Comparison of ENCODE assay signal across 24 mouse cellular contexts in the genomic region with DNA sequence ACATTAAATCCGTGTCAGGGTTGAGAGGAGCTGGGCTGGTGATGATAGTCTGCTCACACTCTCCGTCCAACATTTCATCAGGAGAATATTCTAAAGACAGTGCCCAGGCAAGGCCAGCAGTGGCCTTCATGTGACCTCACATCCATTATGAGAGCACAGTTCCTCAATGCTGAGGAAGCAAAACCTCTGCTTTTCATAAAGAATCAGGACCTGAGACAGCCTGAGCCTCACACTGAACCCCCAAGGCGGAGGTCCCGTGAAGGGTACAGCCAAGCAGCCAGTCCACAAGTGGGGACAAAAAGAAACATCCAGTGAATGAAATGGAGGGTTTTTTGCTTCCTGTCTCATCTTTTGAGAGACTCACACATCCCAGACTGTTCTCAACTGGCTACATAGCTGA.
"Had no signal": no experiment of that assay in that cellular context is flagged by ENCODE, and none has a peak within 500 bp of the region (broad histone marks: within the 10 kb centered on the region; RNA-seq: fewer than 3 reads in every experiment).

No protein-coding gene starts in this region.

- ATAC-seq: hindbrain, embryonic 16.5 days; inflammation-experienced regulatory T-cells, adult 6 months; intestine, embryonic 15.5 days; intestine, postnatal 0 days; liver, embryonic 12.5 days had no signal

- H3K27me3 ChIP-seq: heart, embryonic 12.5 days; intestine, embryonic 15.5 days had no signal

- H3K9ac ChIP-seq: heart, embryonic 12.5 days; hindbrain, embryonic 12.5 days; hindbrain, embryonic 14.5 days; intestine, embryonic 15.5 days; limb, embryonic 13.5 days; limb, embryonic 15.5 days; liver, embryonic 12.5 days had no signal

- H3K4me3 ChIP-seq: heart, embryonic 10.5 days; heart, embryonic 12.5 days; hindbrain, embryonic 10.5 days; hindbrain, embryonic 12.5 days; intestine, embryonic 15.5 days; layer of hippocampus, adult 2 months; limb, embryonic 13.5 days; limb, embryonic 15.5 days; liver, embryonic 12.5 days had no signal

- H3K36me3 ChIP-seq: heart, embryonic 10.5 days; heart, embryonic 12.5 days; hindbrain, embryonic 10.5 days; hindbrain, embryonic 12.5 days; intestine, embryonic 15.5 days; limb, embryonic 13.5 days; limb, embryonic 15.5 days; liver, embryonic 12.5 days had no signal

- H3K9me3 ChIP-seq: heart, embryonic 10.5 days; heart, embryonic 12.5 days; hindbrain, embryonic 10.5 days; hindbrain, embryonic 12.5 days; intestine, embryonic 15.5 days; limb, embryonic 13.5 days; limb, embryonic 15.5 days; liver, embryonic 12.5 days had no signal

- H3K27ac ChIP-seq: heart, embryonic 10.5 days; hindbrain, embryonic 12.5 days; hindbrain, embryonic 14.5 days; intestine, embryonic 15.5 days; layer of hippocampus, adult 2 months; limb, embryonic 13.5 days; limb, embryonic 15.5 days; liver, embryonic 12.5 days had no signal

- H3K4me2 ChIP-seq: heart, embryonic 12.5 days; hindbrain, embryonic 12.5 days; hindbrain, embryonic 14.5 days; intestine, embryonic 15.5 days; limb, embryonic 13.5 days; limb, embryonic 15.5 days; liver, embryonic 12.5 days had no signal

- DNase-seq: gastrocnemius, postnatal 14 days; gastrocnemius, postnatal 36 days; heart, adult 18-20 months; heart, postnatal 10 days; heart, postnatal 4 days; kidney, adult 18-20 months; kidney, adult 8-10 months; kidney, postnatal 10 days; kidney, postnatal 25 days; kidney, postnatal 4 days; left cerebral cortex, postnatal 4 days had no signal
